Mouse (Mus musculus) WW6 (cell line): ENCODE measurements at regions not wholly inside any gene's neighbourhood (a gene's known extent, or its start where the extent isn't known, plus 50 kb on each side); places are given as distances from the start of the nearest gene placed in this dataset.

Source experiments
- DNase-seq: peaks from one replicate; pipeline ENCODE4 v3.0.0-alpha.2; 2013; ENCODE audit warnings: low read depth, low spot score

DNA sequence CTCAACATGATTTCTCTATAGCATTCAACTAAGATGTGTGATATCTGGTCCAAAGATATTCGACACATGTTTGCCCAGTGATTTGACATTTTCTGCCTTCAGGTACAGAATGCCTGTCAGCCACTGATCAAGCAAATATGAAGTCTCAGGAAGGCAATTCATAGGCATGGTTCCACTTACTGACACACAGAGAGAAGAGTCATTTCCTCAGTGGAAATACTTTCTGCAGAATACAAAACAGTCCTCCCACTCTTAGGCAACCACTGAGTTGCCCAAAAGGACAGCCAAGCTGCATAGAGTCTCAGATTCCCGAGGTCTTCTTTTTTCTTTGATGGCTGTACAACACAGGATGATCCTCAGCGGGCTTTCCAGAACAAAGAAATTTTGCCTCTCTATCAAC lies 110.9 kb downstream of the Ndufa4 start:
- DNase-seq: no peak

- peak; percentile 9 for DNase-seq
These were observed 113.9 kb downstream of the Ndufa4 start for GRCm38 (mm10) chr6:11793366-11793765.

- no peak for DNase-seq
These were observed 115.1 kb downstream of the Ndufa4 start for GRCm38 (mm10) chr6:11792186-11792585.

GRCm38 (mm10) chr6:11791056-11791455 lies 116.2 kb downstream of the Ndufa4 start:
- DNase-seq: no peak

- DNase-seq: no peak
These were observed 133.3 kb downstream of the Ndufa4 start for GRCm38 (mm10) chr6:11773992-11774391.

DNA sequence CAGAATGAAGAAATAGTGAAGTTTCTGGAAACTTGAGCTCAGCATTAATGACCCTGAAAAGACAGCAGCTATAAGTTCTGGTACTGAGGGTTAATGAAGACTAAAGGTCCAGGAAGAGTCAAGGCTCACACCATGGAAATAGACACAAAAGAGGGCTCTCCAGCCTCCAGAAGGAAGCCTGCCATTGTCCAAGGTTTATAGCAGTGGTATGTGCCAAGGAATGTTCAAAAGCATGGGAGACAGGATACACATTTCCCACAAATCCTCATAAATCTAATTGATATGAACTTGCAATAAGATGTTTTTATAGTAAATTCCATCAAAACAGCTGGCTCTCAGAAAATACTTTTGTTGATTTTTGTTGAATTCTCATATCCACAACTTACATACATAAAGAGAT lies 144.4 kb downstream of the Ndufa4 start:
- DNase-seq: no peak

DNA sequence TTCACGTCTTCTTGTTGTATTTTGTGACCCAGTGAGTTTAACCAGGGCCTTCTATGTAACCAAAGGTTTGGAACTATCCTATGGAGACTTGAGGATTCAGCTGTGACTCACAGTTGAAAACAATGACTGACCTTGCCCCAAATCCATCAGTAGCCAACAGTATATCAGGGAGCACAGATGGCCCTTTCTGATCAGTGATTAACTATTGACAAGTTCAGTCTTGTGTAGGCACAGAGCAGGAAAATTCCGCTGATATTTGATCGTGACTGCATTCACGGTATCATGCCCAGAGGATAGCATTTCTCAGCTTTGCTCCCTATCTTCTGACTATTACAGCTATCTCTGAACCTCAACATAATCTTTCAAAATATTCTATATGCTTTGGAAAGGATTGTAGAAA lies 169.6 kb downstream of the Ndufa4 start:
- DNase-seq: no peak

GRCm38 (mm10) chr6:11731126-11731525 lies 176.2 kb downstream of the Ndufa4 start:
- no peak for DNase-seq

DNA sequence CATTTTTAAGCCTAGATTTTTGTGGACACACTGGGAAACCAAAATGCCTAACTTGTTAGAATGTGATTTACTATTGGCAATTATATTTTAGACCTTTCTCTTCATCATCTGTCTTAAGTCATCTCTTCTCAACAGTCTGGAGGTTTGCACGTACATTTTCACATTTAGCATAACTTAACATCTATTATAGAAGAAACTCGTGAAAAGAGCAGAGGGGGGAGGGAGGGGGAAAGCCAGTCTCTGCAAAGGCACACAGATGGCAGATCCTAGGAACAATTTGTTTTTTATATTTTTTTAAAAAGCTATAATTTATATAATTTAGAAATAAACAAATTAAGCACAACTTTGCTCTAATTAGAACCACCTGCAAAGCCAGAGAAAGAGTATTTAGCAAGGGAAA lies 176.6 kb downstream of the Ndufa4 start:
- no peak for DNase-seq

DNA sequence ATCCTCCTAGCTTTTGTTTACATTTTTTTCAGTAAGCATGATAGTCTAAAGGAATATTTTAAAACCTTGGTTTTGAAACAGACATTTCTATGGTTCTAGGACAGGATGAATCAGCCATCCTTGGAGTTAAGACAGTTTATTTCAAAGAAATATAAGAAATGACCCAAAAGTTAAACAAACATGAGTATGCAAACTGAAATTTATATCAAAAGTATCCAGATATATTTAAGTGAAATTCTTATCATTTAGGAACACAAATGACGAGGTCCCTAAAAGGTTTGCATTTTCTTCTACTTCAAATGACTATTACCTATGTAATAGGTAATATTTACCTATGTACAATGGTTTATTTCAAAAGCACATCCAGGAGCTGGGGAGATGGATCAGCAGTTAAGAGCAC lies 179.5 kb downstream of the Ndufa4 start:
- DNase-seq: no peak

DNA sequence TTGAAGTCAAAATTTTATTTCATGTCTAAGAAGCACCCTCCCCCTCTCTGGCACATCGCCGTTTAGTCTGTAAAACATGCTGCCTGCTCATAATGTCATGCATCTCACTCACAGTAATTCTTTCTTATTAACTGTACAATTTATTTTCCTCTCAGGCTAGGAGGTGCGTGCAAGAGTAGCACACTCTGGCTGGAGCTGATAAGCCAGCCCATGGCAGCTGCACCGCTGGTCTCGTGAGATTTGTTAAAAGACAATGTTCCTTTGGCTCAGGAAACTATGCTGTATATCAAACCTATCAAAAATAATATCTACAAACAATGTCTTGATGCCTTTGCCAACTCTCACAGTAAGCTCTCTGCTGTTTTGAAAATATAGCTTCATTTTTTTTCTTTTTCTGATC lies 179.9 kb downstream of the Ndufa4 start:
- no peak for DNase-seq

GRCm38 (mm10) chr6:11723519-11723918 lies 183.8 kb downstream of the Ndufa4 start:
- no peak for DNase-seq

GRCm38 (mm10) chr6:11720274-11720673 lies 187.0 kb downstream of the Ndufa4 start:
- DNase-seq: no peak

GRCm38 (mm10) chr6:11710581-11710980 lies 196.7 kb downstream of the Ndufa4 start:
- DNase-seq: no peak

GRCm38 (mm10) chr6:11709465-11709864 lies 197.8 kb downstream of the Ndufa4 start:
- DNase-seq: no peak
